Mouse (Mus musculus): ENCODE measurements around the gene Aftph.

- TF ChIP-seq CTCF (IDR thresholded peaks at IDR 0.05; ENCODE audit: low read depth, low read length) (no peak), POLR2A (IDR thresholded peaks at IDR 0.05; ENCODE audit: insufficient read depth, low read length) (no peak), EP300 (IDR thresholded peaks at IDR 0.05; ENCODE audit: insufficient read depth, low read depth, low read length) (no peak)
These were observed 12.0 kb downstream of the Aftph start for GRCm38 (mm10) chr11:20729403-20729802.

Measured in ES-Bruce4 (cell line).